Mouse (Mus musculus) neural tube, embryonic 11.5 days (tissue): ENCODE measurements at regions not wholly inside any gene's neighbourhood (a gene's known extent, or its start where the extent isn't known, plus 50 kb on each side); places are given as distances from the start of the nearest gene placed in this dataset.

Experiments
- ATAC-seq: fragments of 200-750 bp; cut with Nextera tagmentation; 2 replicates; pipeline ENCODE4 v1.8.0; 2017; ENCODE audit warnings: moderate number of reproducible peaks, mild to moderate bottlenecking, moderate TSS enrichment, moderate library complexity; ENCODE audit not compliant: insufficient read depth, low FRiP score, low TSS enrichment
- DNase-seq: peaks from one replicate; pipeline ENCODE4 v3.0.0-alpha.2; 2015; ENCODE audit warnings: low spot score
- H3K27ac ChIP-seq: fragments of 300-500 bp; sonication (generic); 2 replicates; pipeline ENCODE4 v1.5.1; 2014; ENCODE audit warnings: low read depth, mild to moderate bottlenecking, low read length
- H3K27me3 ChIP-seq: fragments of 300-500 bp; sonication (generic); 2 replicates; pipeline ENCODE4 v1.6.1; 2014; ENCODE audit warnings: mild to moderate bottlenecking, low read length, mixed read lengths; ENCODE audit not compliant: control insufficient read depth, insufficient read depth
- H3K36me3 ChIP-seq: fragments of 300-500 bp; sonication (generic); 2 replicates; pipeline ENCODE4 v1.6.1; 2014; ENCODE audit warnings: mild to moderate bottlenecking, low read length, moderate library complexity, mixed read lengths; ENCODE audit not compliant: control insufficient read depth, insufficient read depth
- H3K4me1 ChIP-seq: fragments of 300-500 bp; sonication (generic); 2 replicates; pipeline ENCODE4 v1.6.1; 2014; ENCODE audit warnings: low read length, mixed read lengths; ENCODE audit not compliant: control insufficient read depth, insufficient read depth
- H3K4me2 ChIP-seq: fragments of 300-500 bp; sonication (generic); 2 replicates; pipeline ENCODE4 v1.6.1; 2014; ENCODE audit warnings: low read depth, mild to moderate bottlenecking, moderate library complexity
- H3K4me3 ChIP-seq: fragments of 300-500 bp; sonication (generic); 2 replicates; pipeline ENCODE4 v1.5.1; 2014; ENCODE audit warnings: low read depth, low read length
- H3K9ac ChIP-seq: fragments of 300-500 bp; sonication (generic); 2 replicates; pipeline ENCODE4 v1.6.1; 2014; ENCODE audit warnings: mild to moderate bottlenecking, low read length
- H3K9me3 ChIP-seq: fragments of 300-500 bp; sonication (generic); 2 replicates; pipeline ENCODE4 v1.6.1; 2016; ENCODE audit warnings: low read length; ENCODE audit not compliant: control insufficient read depth
- WGBS: fragments of 180-500 bp; shearing (Covaris S2); extraction: QIAGEN DNeasy Blood & Tissue Kit; methylation state at CpG from one replicate; pipeline ENCODE4 v1.1.7; 2014; 5-methylcytosine and 5-hydroxymethylcytosine counted together

GRCm38 (mm10) chr17:64511139-64511779, 89.3 kb upstream of the Man2a1 start:
- no peak overlapping the region for H3K27ac ChIP-seq
- 78% methylated on average over 3 of the region's 3 CpGs for WGBS
- H3K9ac ChIP-seq, result no peak overlapping the region
- H3K27me3 ChIP-seq, result no peaks in the 10 kb centered on the region
- no peaks in the 10 kb centered on the region for H3K36me3 ChIP-seq
- no peaks in the 10 kb centered on the region for H3K4me1 ChIP-seq
- DNase-seq (no peak), ATAC-seq (no peak)
- H3K9me3 ChIP-seq, result no peaks in the 10 kb centered on the region
- H3K4me2 ChIP-seq, result no peak overlapping the region
- no peak overlapping the region for H3K4me3 ChIP-seq

GRCm38 (mm10) chr17:64522213-64522612, 78.3 kb upstream of the Man2a1 start:
- DNase-seq (no peak), ATAC-seq (no peak)
- H3K4me2 ChIP-seq, result no peak overlapping the region
- H3K4me1 ChIP-seq, result no peaks in the 10 kb centered on the region
- no peaks in the 10 kb centered on the region for H3K9me3 ChIP-seq
- H3K36me3 ChIP-seq, result no peaks in the 10 kb centered on the region
- H3K27ac ChIP-seq, result no peak overlapping the region
- WGBS, result 73% methylated on average over 8 of the region's 8 CpGs
- no peaks in the 10 kb centered on the region for H3K27me3 ChIP-seq
- no peak overlapping the region for H3K9ac ChIP-seq
- no peak overlapping the region for H3K4me3 ChIP-seq

GRCm38 (mm10) chr17:64523899-64524298, 76.6 kb upstream of the Man2a1 start:
- H3K4me1 ChIP-seq, result no peaks in the 10 kb centered on the region
- H3K9ac ChIP-seq, result no peak overlapping the region
- H3K9me3 ChIP-seq, result no peaks in the 10 kb centered on the region
- no peak overlapping the region for H3K4me2 ChIP-seq
- H3K36me3 ChIP-seq, result no peaks in the 10 kb centered on the region
- 87% methylated on average over 8 of the region's 8 CpGs for WGBS
- ATAC-seq (no peak), DNase-seq (no peak)
- H3K27ac ChIP-seq, result no peak overlapping the region
- H3K4me3 ChIP-seq, result no peak overlapping the region
- no peaks in the 10 kb centered on the region for H3K27me3 ChIP-seq

GRCm38 (mm10) chr17:64527817-64528216, 72.7 kb upstream of the Man2a1 start:
- H3K36me3 ChIP-seq, result no peaks in the 10 kb centered on the region
- no peaks in the 10 kb centered on the region for H3K9me3 ChIP-seq
- no peak overlapping the region for H3K4me3 ChIP-seq
- ATAC-seq (no peak), DNase-seq (no peak)
- H3K4me2 ChIP-seq, result no peak overlapping the region
- H3K9ac ChIP-seq, result no peak overlapping the region
- H3K27ac ChIP-seq, result no peak overlapping the region
- 90% methylated on average over 7 of the region's 7 CpGs for WGBS
- no peaks in the 10 kb centered on the region for H3K27me3 ChIP-seq
- no peaks in the 10 kb centered on the region for H3K4me1 ChIP-seq

- Histone ChIP-seq H3K4me3 (no peak overlapping the region), H3K9ac (no peak overlapping the region)
- 92% methylated on average over 7 of the region's 7 CpGs for WGBS
Measured at GRCm38 (mm10) chr17:64528476-64528875, 72.1 kb upstream of the Man2a1 start.

GRCm38 (mm10) chr17:64529296-64529994, 71.1 kb upstream of the Man2a1 start:
- ATAC-seq, result no peak
- Histone ChIP-seq H3K4me3 (no peak overlapping the region), H3K9ac (no peak overlapping the region), H3K4me1 (no peaks in the 10 kb centered on the region), H3K27ac (no peak overlapping the region), H3K36me3 (no peaks in the 10 kb centered on the region), H3K4me2 (no peak overlapping the region), H3K27me3 (no peaks in the 10 kb centered on the region), H3K9me3 (no peaks in the 10 kb centered on the region)
- 82% methylated on average over 14 of the region's 14 CpGs for WGBS
- DNase-seq, result no peak

More at GRCm38 (mm10) chr17:64528476-64528875, 72.1 kb upstream of the Man2a1 start:
- H3K9me3 ChIP-seq, result no peaks in the 10 kb centered on the region
- no peak overlapping the region for H3K27ac ChIP-seq
- no peak for DNase-seq
- no peaks in the 10 kb centered on the region for H3K27me3 ChIP-seq
- no peaks in the 10 kb centered on the region for H3K4me1 ChIP-seq
- no peaks in the 10 kb centered on the region for H3K36me3 ChIP-seq
- no peak for ATAC-seq
- no peak overlapping the region for H3K4me2 ChIP-seq

- H3K9ac ChIP-seq, result no peak overlapping the region
- H3K27me3 ChIP-seq, result no peaks in the 10 kb centered on the region
- H3K4me3 ChIP-seq, result no peak overlapping the region
- WGBS, result 89% methylated on average over 7 of the region's 7 CpGs
- H3K4me1 ChIP-seq, result no peaks in the 10 kb centered on the region
- ATAC-seq (no peak), DNase-seq (no peak)
- H3K9me3 ChIP-seq, result no peaks in the 10 kb centered on the region
- H3K4me2 ChIP-seq, result no peak overlapping the region
- no peaks in the 10 kb centered on the region for H3K36me3 ChIP-seq
- no peak overlapping the region for H3K27ac ChIP-seq
Measured at GRCm38 (mm10) chr17:64531150-64531549, 69.4 kb upstream of the Man2a1 start.

- ATAC-seq (no peak), DNase-seq (no peak)
- H3K4me2 ChIP-seq, result no peak overlapping the region
- no peaks in the 10 kb centered on the region for H3K36me3 ChIP-seq
- H3K27ac ChIP-seq, result no peak overlapping the region
- H3K27me3 ChIP-seq, result no peaks in the 10 kb centered on the region
- 85% methylated on average over 4 of the region's 4 CpGs for WGBS
- no peaks in the 10 kb centered on the region for H3K4me1 ChIP-seq
- no peak overlapping the region for H3K4me3 ChIP-seq
- no peaks in the 10 kb centered on the region for H3K9me3 ChIP-seq
- no peak overlapping the region for H3K9ac ChIP-seq
Measured at GRCm38 (mm10) chr17:64534323-64534722, 66.2 kb upstream of the Man2a1 start.

GRCm38 (mm10) chr17:64538520-64538953, 62.0 kb upstream of the Man2a1 start:
- DNase-seq (no peak), ATAC-seq (no peak)
- no peak overlapping the region for H3K4me3 ChIP-seq

More at GRCm38 (mm10) chr17:64538520-64538953, 62.0 kb upstream of the Man2a1 start:
- H3K36me3 ChIP-seq, result no peaks in the 10 kb centered on the region
- H3K27ac ChIP-seq, result no peak overlapping the region
- 57% methylated on average over 10 of the region's 10 CpGs for WGBS
- H3K9ac ChIP-seq, result no peak overlapping the region
- no peaks in the 10 kb centered on the region for H3K4me1 ChIP-seq
- H3K9me3 ChIP-seq, result no peaks in the 10 kb centered on the region
- H3K4me2 ChIP-seq, result no peak overlapping the region
- H3K27me3 ChIP-seq, result no peaks in the 10 kb centered on the region
